Comparison of ENCODE assay signal across 33 mouse cellular contexts in the genomic region with DNA sequence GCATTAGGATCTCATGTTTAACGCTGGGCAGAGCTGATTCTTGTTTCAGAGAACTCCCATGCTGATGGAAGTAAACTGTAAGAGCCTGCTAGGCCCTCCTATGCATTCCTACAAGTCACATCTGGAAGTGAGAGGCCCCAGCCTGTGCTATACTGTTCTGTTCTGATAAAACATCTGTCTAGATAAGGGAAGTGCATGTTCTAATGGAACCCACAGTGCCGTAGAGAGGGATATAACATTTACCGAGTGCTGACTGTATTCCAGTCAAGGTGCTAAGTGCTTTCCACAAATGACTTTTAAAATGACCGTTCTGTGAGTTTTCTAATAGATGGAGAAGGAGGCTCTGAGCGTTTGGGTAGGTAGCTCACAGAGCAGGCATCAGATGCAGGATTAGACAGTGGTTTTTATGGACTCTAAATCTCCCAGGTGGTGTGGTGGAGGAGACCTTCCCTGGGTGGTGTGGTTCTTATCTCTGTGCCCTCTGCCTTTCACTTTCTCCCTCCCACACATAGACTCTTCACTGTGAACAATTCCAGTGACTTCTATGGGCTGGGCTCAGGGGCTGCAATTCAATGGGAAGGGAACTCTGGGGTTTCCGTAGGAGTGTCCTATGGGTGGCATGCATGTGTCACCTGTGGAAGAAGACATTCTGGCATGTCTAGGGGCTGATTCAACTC. TPM values are rescaled to one million over a fixed set of nuclear protein-coding genes. Genes with fewer than 3 reads are reported as not detected.
DNase-seq lines count a peak whose midpoint lies in the region; ATAC-seq and TF ChIP-seq lines count a peak whose summit lies in the region.
"Had no signal": no experiment of that assay in that cellular context is flagged by ENCODE, and none has a peak within 500 bp of the region (broad histone marks: within the 10 kb centered on the region; RNA-seq: fewer than 3 reads in every experiment).

No protein-coding gene starts in this region.

- no peaks in the 10 kb centered on the region for H3K27me3 ChIP-seq in MEL (ENCODE audit: control insufficient read depth in 1 of 2, insufficient read depth in 2 of 2, low read length in 2 of 2)
- H3K27me3 ChIP-seq in liver, embryonic 11.5 days (replicated peaks; ENCODE audit: control insufficient read depth, insufficient read depth, low read length), result no peaks in the 10 kb centered on the region
- H3K27me3 ChIP-seq in liver, embryonic 16.5 days (ENCODE audit: control insufficient read depth, insufficient read depth, low read depth, low read length), result no peaks in the 10 kb centered on the region
- H3K27me3 ChIP-seq: embryonic facial prominence, embryonic 13.5 days; forebrain, embryonic 13.5 days; heart, embryonic 12.5 days; hindbrain, embryonic 15.5 days; limb, embryonic 12.5 days had no signal

- TF ChIP-seq RAD21 in MEL (IDR thresholded peaks at IDR 0.05; ENCODE audit: low read depth, low read length), result no peak

- TF ChIP-seq CTCF in MEL (IDR thresholded peaks at IDR 0.05 in 2 of 3, conservative IDR thresholded peaks at IDR 0.05 in 1 of 3; ENCODE audit: control insufficient read depth in 1 of 3, insufficient read depth in 1 of 3, low read depth in 2 of 3, low read length in 3 of 3, poor library complexity in 1 of 3, severe bottlenecking in 1 of 3), result no peak

- peaks cover 0 to 24% of the 10 kb centered on the region in 2 experiments; a peak in 2 of 4 replicates for H3K36me3 ChIP-seq in MEL (ENCODE audit: control insufficient read depth in 1 of 2, insufficient read depth in 2 of 2, low read length in 2 of 2)
- no peaks in the 10 kb centered on the region for H3K36me3 ChIP-seq in liver, embryonic 11.5 days (ENCODE audit: control insufficient read depth, insufficient read depth, low read length)
- no peaks in the 10 kb centered on the region for H3K36me3 ChIP-seq in liver, embryonic 16.5 days (ENCODE audit: control insufficient read depth, insufficient read depth)
- H3K36me3 ChIP-seq: embryonic facial prominence, embryonic 13.5 days; heart, embryonic 12.5 days; hindbrain, embryonic 15.5 days; kidney, embryonic 15.5 days; limb, embryonic 12.5 days; neural tube, embryonic 15.5 days had no signal

- 49% methylated on average over 6 of the region's 6 CpGs for WGBS in liver, embryonic 11.5 days
- 25% methylated on average over 6 of the region's 6 CpGs for WGBS in liver, embryonic 16.5 days (ENCODE audit: insufficient replicate concordance)

- TF ChIP-seq POLR2A in MEL (IDR thresholded peaks at IDR 0.05; ENCODE audit: control insufficient read depth in 1 of 2, insufficient read depth in 1 of 2, low read depth in 1 of 2, low read length in 2 of 2, poor library complexity in 1 of 2), result no peak

- H3K79me2 ChIP-seq in MEL (ENCODE audit: control insufficient read depth, insufficient read depth, low read length, poor library complexity), result peaks cover 18% of the 10 kb centered on the region

- H3K4me2 ChIP-seq in liver, embryonic 11.5 days, result peak overlapping the region; percentile 38
- H3K4me2 ChIP-seq in liver, embryonic 16.5 days (ENCODE audit: low read depth, low read length), result peak overlapping the region; percentile 63
- H3K4me2 ChIP-seq: embryonic facial prominence, embryonic 13.5 days; forebrain, embryonic 13.5 days; heart, embryonic 12.5 days; hindbrain, embryonic 15.5 days; kidney, embryonic 15.5 days; limb, embryonic 12.5 days; neural tube, embryonic 15.5 days had no signal

- peak; percentile 64 for DNase-seq in MEL (ENCODE audit: low read depth, low spot score)
- DNase-seq in c-Kit-negative CD71-positive TER-119-positive erythroid progenitor cells, embryonic 14.5 days (ENCODE audit: low read depth, low spot score), result peak; percentile 54
- no peak for DNase-seq in liver, embryonic 11.5 days (ENCODE audit: low spot score)
- DNase-seq in spleen, postnatal 4 days (ENCODE audit: low spot score in 2 of 2), result no peak
- DNase-seq in right cerebral cortex, adult 18-20 months, result no peak
- DNase-seq: B cell, adult 2 months; cerebellum, adult 11-12 months; cerebellum, postnatal 10 days; gastrocnemius, postnatal 25 days; heart, adult 11 months; heart, postnatal 4 days; kidney, adult 18-20 months; kidney, postnatal 25 days; lung, adult 18-20 months; lung, postnatal 4 days; midbrain, embryonic 14.5 days; retina, postnatal 1 day; right cerebral cortex, postnatal 25 days; thymus, adult 2 months; thymus, postnatal 4 days had no signal

- ATAC-seq in liver, embryonic 11.5 days (replicated peaks; ENCODE audit: low FRiP score), result peak; percentile 88
- peak; percentile 82 for ATAC-seq in liver, embryonic 16.5 days (ENCODE audit: low read depth)
- ATAC-seq in CD4-positive, CD25-positive, alpha-beta regulatory T cell, adult 4 months, result no peak
- ATAC-seq: forebrain, embryonic 13.5 days; inflammation-experienced regulatory T-cells, adult 6 months; lung, postnatal 0 days had no signal

- H3K4me3 ChIP-seq in MEL (ENCODE audit: control insufficient read depth in 1 of 2, insufficient read depth in 1 of 2, low read depth in 2 of 2, low read length in 2 of 2), result no peak overlapping the region; a peak in 1 of 4 replicates
- H3K4me3 ChIP-seq in liver, embryonic 11.5 days (ENCODE audit: low read depth, low read length), result no peak overlapping the region; the same call in 1 of the 2 replicates
- H3K4me3 ChIP-seq in liver, embryonic 16.5 days (ENCODE audit: low read depth, low read length), result peak overlapping the region; percentile 40
- H3K4me3 ChIP-seq: embryonic facial prominence, embryonic 13.5 days; forebrain, embryonic 13.5 days; heart, embryonic 12.5 days; hindbrain, embryonic 15.5 days; kidney, embryonic 15.5 days; layer of hippocampus, adult 2 months; left cerebral cortex, adult 2 months; limb, embryonic 12.5 days; neural tube, embryonic 15.5 days had no signal

- TF ChIP-seq EP300 in MEL (IDR thresholded peaks at IDR 0.05; ENCODE audit: low read depth in 1 of 2, low read length in 2 of 2), result peak; percentile 70 to 73; a peak in 3 of 4 replicates

- H3K4me1 ChIP-seq in MEL (ENCODE audit: control insufficient read depth in 1 of 2, insufficient read depth in 2 of 2, low read length in 2 of 2), result peaks cover 5 to 35% of the 10 kb centered on the region in 2 experiments
- H3K4me1 ChIP-seq in liver, embryonic 11.5 days (replicated peaks; ENCODE audit: control insufficient read depth, insufficient read depth, low read length), result peaks cover 22% of the 10 kb centered on the region
- H3K4me1 ChIP-seq in liver, embryonic 16.5 days (ENCODE audit: control insufficient read depth, low read depth, low read length), result peaks cover 53% of the 10 kb centered on the region

- H3K9ac ChIP-seq in MEL (ENCODE audit: control insufficient read depth, low read depth, low read length, poor library complexity, severe bottlenecking), result peak overlapping the region; percentile 29
- peak overlapping the region; percentile 51 for H3K9ac ChIP-seq in liver, embryonic 11.5 days (ENCODE audit: low read depth, low read length)
- H3K9ac ChIP-seq in liver, embryonic 16.5 days (ENCODE audit: low read depth, low read length), result peak overlapping the region; percentile 48
- H3K9ac ChIP-seq: embryonic facial prominence, embryonic 13.5 days; forebrain, embryonic 13.5 days; heart, embryonic 12.5 days; hindbrain, embryonic 15.5 days; kidney, embryonic 15.5 days; limb, embryonic 12.5 days; neural tube, embryonic 15.5 days had no signal

- H3K9me3 ChIP-seq in MEL (replicated peaks; ENCODE audit: insufficient read depth, low read length), result no peaks in the 10 kb centered on the region
- no peaks in the 10 kb centered on the region for H3K9me3 ChIP-seq in liver, embryonic 11.5 days (ENCODE audit: control insufficient read depth, low read length)
- H3K9me3 ChIP-seq in liver, embryonic 16.5 days (replicated peaks; ENCODE audit: control insufficient read depth, low read length), result no peaks in the 10 kb centered on the region
- H3K9me3 ChIP-seq: embryonic facial prominence, embryonic 13.5 days; forebrain, embryonic 13.5 days; heart, embryonic 12.5 days; hindbrain, embryonic 15.5 days; kidney, embryonic 15.5 days; limb, embryonic 12.5 days; neural tube, embryonic 15.5 days had no signal

- H3K27ac ChIP-seq in MEL (ENCODE audit: control insufficient read depth, low read depth, low read length), result peak overlapping the region; percentile 62
- H3K27ac ChIP-seq in liver, embryonic 11.5 days (ENCODE audit: low read depth, low read length), result peak overlapping the region; percentile 81
- peak overlapping the region; percentile 94 for H3K27ac ChIP-seq in liver, embryonic 16.5 days (ENCODE audit: low read length)
- H3K27ac ChIP-seq: embryonic facial prominence, embryonic 13.5 days; forebrain, embryonic 13.5 days; hindbrain, embryonic 15.5 days; kidney, embryonic 15.5 days; layer of hippocampus, adult 2 months; left cerebral cortex, adult 2 months; limb, embryonic 12.5 days; neural tube, embryonic 15.5 days had no signal

TF ChIP-seq in MEL, 35 proteins besides CTCF, POLR2A, EP300 and RAD21 (continues in another document):
- no peak for TF ChIP-seq KAT2A (conservative IDR thresholded peaks at IDR 0.05; ENCODE audit: low read depth, low read length)
- peak; percentile 45 for TF ChIP-seq SIN3A (IDR thresholded peaks at IDR 0.05; ENCODE audit: low read length)
- peak; percentile 83 for TF ChIP-seq GATA1 (IDR thresholded peaks at IDR 0.05; ENCODE audit: low read depth, low read length)

RNA-seq across cellular contexts. Expression of gene Eif3d, which starts 3.7 kb away (rescaled TPM):
- 507 and 521 TPM in 2 replicates for total RNA-seq in MEL (2012; rRNA removed)
- 100 to 1,000 TPM; 619 to 738 TPM for polyA plus RNA-seq in MEL (2012; ENCODE audit: insufficient read depth in 1 of 2, insufficient read length in 2 of 2, low read depth in 1 of 2, low replicate concordance in 2 of 2, missing spikeins in 1 of 2)
- 327 and 368 TPM in 2 replicates for polyA plus RNA-seq in liver, embryonic 11.5 days (2014; fragmentation: Nextera tagmentation; extraction: Ambion mirVana)
- 119 and 125 TPM in 2 replicates for polyA plus RNA-seq in liver, embryonic 16.5 days (2015; fragmentation: Nextera tagmentation; extraction: Ambion mirVana)
- 100 to 1,000 TPM; 161 to 213 TPM for polyA plus RNA-seq in CD4-positive, CD25-positive, alpha-beta regulatory T cell, adult 4 months (2017; shearing (Covaris generic))

RNA-seq across cellular contexts. Expression of gene Foxred2, which starts 17.8 kb away (rescaled TPM):
- total RNA-seq in MEL (2012; rRNA removed), result 6.3 and 9.9 TPM in 2 replicates
- 10 to 100 TPM in 1 of 2 experiments, not detected in 1; 12.2 TPM for polyA plus RNA-seq in MEL (2012; ENCODE audit: insufficient read depth in 1 of 2, insufficient read length in 2 of 2, low read depth in 1 of 2, low replicate concordance in 2 of 2, missing spikeins in 1 of 2)
- 3.3 and 3.6 TPM in 2 replicates for polyA plus RNA-seq in liver, embryonic 11.5 days (2014; fragmentation: Nextera tagmentation; extraction: Ambion mirVana)
- polyA plus RNA-seq in liver, embryonic 16.5 days (2015; fragmentation: Nextera tagmentation; extraction: Ambion mirVana), result 1.1 and 1.2 TPM in 2 replicates
- polyA plus RNA-seq in CD4-positive, CD25-positive, alpha-beta regulatory T cell, adult 4 months (2017; shearing (Covaris generic)), result 1 to 10 TPM; 2.8 to 4.2 TPM

RNA-seq across cellular contexts. Expression of gene Txn2, which starts 45.5 kb away (rescaled TPM):
- total RNA-seq in MEL (2012; rRNA removed), result 188 and 207 TPM in 2 replicates
- polyA plus RNA-seq in MEL (2012; ENCODE audit: insufficient read depth in 1 of 2, insufficient read length in 2 of 2, low read depth in 1 of 2, low replicate concordance in 2 of 2, missing spikeins in 1 of 2), result 100 to 1,000 TPM; 114 to 416 TPM
- polyA plus RNA-seq in liver, embryonic 11.5 days (2014; fragmentation: Nextera tagmentation; extraction: Ambion mirVana), result 377 and 390 TPM in 2 replicates
- polyA plus RNA-seq in liver, embryonic 16.5 days (2015; fragmentation: Nextera tagmentation; extraction: Ambion mirVana), result 177 and 180 TPM in 2 replicates
- polyA plus RNA-seq in CD4-positive, CD25-positive, alpha-beta regulatory T cell, adult 4 months (2017; shearing (Covaris generic)), result 100 to 1,000 TPM; 232 to 276 TPM

Comparison
In these comparisons a context has a peak if more than half of its experiments do, and no peak if none do; other contexts are left out.
1. DNase-seq: peak in MEL (single experiment) and c-Kit-negative CD71-positive TER-119-positive erythroid progenitor cells, embryonic 14.5 days (single experiment); none in liver, embryonic 11.5 days (single experiment), spleen, postnatal 4 days (0 of 2) and right cerebral cortex, adult 18-20 months (single experiment).
2. Peak in every context shown above with its lines, with median percentiles within 50 percentile points of each other: H3K27ac ChIP-seq and H3K9ac ChIP-seq.